Mouse (Mus musculus): ENCODE data around the gene Hdac4.

DNA sequence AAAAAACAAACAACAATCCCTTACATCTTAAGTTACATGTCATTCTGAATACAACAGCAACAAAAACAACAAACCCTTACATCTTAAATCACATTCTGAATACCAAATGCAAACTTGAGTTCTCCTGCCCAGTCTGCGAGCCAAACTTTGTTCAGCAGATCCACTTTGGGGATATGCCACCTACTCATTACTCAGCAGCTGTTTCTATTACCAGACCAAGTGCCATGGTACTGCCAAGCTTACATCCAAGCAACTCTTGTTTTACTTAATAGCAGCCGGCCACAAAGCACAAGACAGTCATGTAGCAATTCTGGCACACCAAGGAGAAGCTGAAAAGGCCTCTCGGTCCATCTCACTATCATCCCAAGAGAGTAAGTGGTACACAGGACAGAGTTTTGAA lies 138.4 kb downstream of the Hdac4 start:
- no peak for TF ChIP-seq CTCF (IDR thresholded peaks at IDR 0.05; ENCODE audit: borderline replicate concordance, insufficient read depth, low read length)
- no peak for TF ChIP-seq POLR2A (IDR thresholded peaks at IDR 0.05; ENCODE audit: low read depth, low read length)
